In genomic region chr3:95993881-95994280, GRCm38 (mm10) we compare ENCODE assay signal across 8 mouse cellular contexts. TPM values are rescaled to one million over a fixed set of nuclear protein-coding genes. Genes with fewer than 3 reads are reported as not detected.
A peak's percentile ranks its signal among the peaks of the same experiment; 100 is the strongest.
DNase-seq lines count a peak whose midpoint lies in the region; ATAC-seq lines count a peak whose summit lies in the region.

No protein-coding gene starts in this region.

- no peaks in the 10 kb centered on the region for H3K9me3 ChIP-seq in embryonic facial prominence, embryonic 13.5 days
- H3K9me3 ChIP-seq in hindbrain, embryonic 10.5 days, result no peaks in the 10 kb centered on the region
- no peaks in the 10 kb centered on the region for H3K9me3 ChIP-seq in limb, embryonic 15.5 days
- no peaks in the 10 kb centered on the region for H3K9me3 ChIP-seq in neural tube, embryonic 13.5 days

- intact Hi-C loops in left cerebral cortex, postnatal 4 days (cut with DNase I), result no loop called here
- intact Hi-C loops in left cerebral cortex, postnatal 14 days (cut with DNase I), result no loop called here
- intact Hi-C loops in gastrocnemius, postnatal 14 days (cut with DNase I; ENCODE audit: low total_unique reads), result no loop called here

- H3K4me3 ChIP-seq in embryonic facial prominence, embryonic 13.5 days, result peak overlapping the region; percentile 80
- H3K4me3 ChIP-seq in hindbrain, embryonic 10.5 days, result peak overlapping the region; percentile 77
- peak overlapping the region; percentile 79 for H3K4me3 ChIP-seq in limb, embryonic 15.5 days
- H3K4me3 ChIP-seq in neural tube, embryonic 13.5 days, result peak overlapping the region; percentile 81

- peaks cover 41% of the 10 kb centered on the region for H3K36me3 ChIP-seq in embryonic facial prominence, embryonic 13.5 days
- H3K36me3 ChIP-seq in hindbrain, embryonic 10.5 days, result peaks cover 50% of the 10 kb centered on the region
- peaks cover 37% of the 10 kb centered on the region for H3K36me3 ChIP-seq in limb, embryonic 15.5 days
- H3K36me3 ChIP-seq in neural tube, embryonic 13.5 days, result peaks cover 41% of the 10 kb centered on the region

- H3K4me1 ChIP-seq in embryonic facial prominence, embryonic 13.5 days, result peaks cover 49% of the 10 kb centered on the region
- H3K4me1 ChIP-seq in hindbrain, embryonic 10.5 days (replicated peaks), result peaks cover 62% of the 10 kb centered on the region
- peaks cover 43% of the 10 kb centered on the region for H3K4me1 ChIP-seq in limb, embryonic 15.5 days
- H3K4me1 ChIP-seq in neural tube, embryonic 13.5 days (replicated peaks), result peaks cover 61% of the 10 kb centered on the region

- WGBS in embryonic facial prominence, embryonic 13.5 days, result 29% methylated on average over 4 of the region's 4 CpGs
- 29% methylated on average over 4 of the region's 4 CpGs for WGBS in hindbrain, embryonic 10.5 days
- 30% methylated on average over 4 of the region's 4 CpGs for WGBS in limb, embryonic 15.5 days
- WGBS in neural tube, embryonic 13.5 days, result 31% methylated on average over 4 of the region's 4 CpGs

- H3K4me2 ChIP-seq in embryonic facial prominence, embryonic 13.5 days, result peak overlapping the region; percentile 80
- H3K4me2 ChIP-seq in limb, embryonic 15.5 days, result peak overlapping the region; percentile 68
- peak overlapping the region; percentile 94 for H3K4me2 ChIP-seq in neural tube, embryonic 13.5 days

- H3K27ac ChIP-seq in embryonic facial prominence, embryonic 13.5 days, result peak overlapping the region; percentile 99
- peak overlapping the region; percentile 100 for H3K27ac ChIP-seq in hindbrain, embryonic 10.5 days
- H3K27ac ChIP-seq in limb, embryonic 15.5 days, result peak overlapping the region; percentile 95
- H3K27ac ChIP-seq in neural tube, embryonic 13.5 days (replicated peaks), result peak overlapping the region; percentile 100

- DNase-seq in left cerebral cortex, postnatal 4 days, result peak; percentile 35
- DNase-seq in left cerebral cortex, postnatal 14 days (ENCODE audit: low spot score in 2 of 2), result no peak
- DNase-seq in hindbrain, embryonic 10.5 days (ENCODE audit: low spot score), result no peak
- no peak for DNase-seq in gastrocnemius, postnatal 14 days
- DNase-seq in adipocyte (ENCODE audit: low spot score), result no peak

- no peaks in the 10 kb centered on the region for H3K27me3 ChIP-seq in embryonic facial prominence, embryonic 13.5 days
- H3K27me3 ChIP-seq in hindbrain, embryonic 10.5 days (ENCODE audit: insufficient read depth, poor library complexity, severe bottlenecking), result no peaks in the 10 kb centered on the region
- H3K27me3 ChIP-seq in limb, embryonic 15.5 days, result no peaks in the 10 kb centered on the region
- no peaks in the 10 kb centered on the region for H3K27me3 ChIP-seq in neural tube, embryonic 13.5 days

- ATAC-seq in embryonic facial prominence, embryonic 13.5 days (ENCODE audit: insufficient number of reproducible peaks, insufficient read depth, low FRiP score, low TSS enrichment, low read depth), result no peak
- ATAC-seq in limb, embryonic 15.5 days (ENCODE audit: insufficient number of reproducible peaks, low FRiP score, low TSS enrichment, low read depth), result no peak
- no peak for ATAC-seq in neural tube, embryonic 13.5 days (ENCODE audit: low read depth)

- peak overlapping the region; percentile 96 for H3K9ac ChIP-seq in embryonic facial prominence, embryonic 13.5 days
- H3K9ac ChIP-seq in limb, embryonic 15.5 days, result peak overlapping the region; percentile 86; the same call in 1 of the 2 replicates
- peak overlapping the region; percentile 98 for H3K9ac ChIP-seq in neural tube, embryonic 13.5 days

RNA-seq across cellular contexts. Expression of gene Plekho1, which starts 1.9 kb away (rescaled TPM):
- 10 to 100 TPM; 83.3 to 89.3 TPM for total RNA-seq in left cerebral cortex, postnatal 4 days (2021)
- total RNA-seq in left cerebral cortex, postnatal 14 days (2021), result 10 to 100 TPM; 67.5 to 69.7 TPM
- 41.2 and 47.7 TPM in 2 replicates for polyA plus RNA-seq in embryonic facial prominence, embryonic 13.5 days (2015; fragmentation: Nextera tagmentation; extraction: Ambion mirVana)
- polyA plus RNA-seq in hindbrain, embryonic 10.5 days (2016; fragmentation: Nextera tagmentation; extraction: Ambion mirVana), result 75.0 and 83.5 TPM in 2 replicates
- 35.2 and 39.2 TPM in 2 replicates for polyA plus RNA-seq in limb, embryonic 15.5 days (2015; fragmentation: Nextera tagmentation; extraction: Ambion mirVana)
- 65.9 and 74.1 TPM in 2 replicates for polyA plus RNA-seq in neural tube, embryonic 13.5 days (2015; fragmentation: Nextera tagmentation; extraction: Ambion mirVana)
- total RNA-seq in gastrocnemius, postnatal 14 days (2021), result 10 to 100 TPM; 30.0 to 50.8 TPM
